Mouse (Mus musculus) regulatory T cell (primary cell): ENCODE results near the gene Lig4.

Experiments
- in situ Hi-C: fragments of 300-600 bp; cut with MboI, MseI; formaldehyde crosslinking; loops from one replicate; pipeline ENCODE4 v1.15.1; 2025; ENCODE audit warnings: high pct_unique_total_duplicates

The Lig4 gene

GRCm38 (mm10) chr8:9932711-9933110 is 44.8 kb downstream of the Lig4 start:
- in situ Hi-C loops: loop anchor here (25.0 kb wide), 1 partner anchor 695 kb away; no protein-coding TSS in a partner anchor

GRCm38 (mm10) chr8:9929746-9930445 is 47.6 kb downstream of the Lig4 start:
- in situ Hi-C loops: loop anchor here (25.0 kb wide), 1 partner anchor 693 kb away; no protein-coding TSS in a partner anchor
